Mouse (Mus musculus) thymus, adult 2 months (tissue): ENCODE data around the gene Gm16867.
"Not testable (repeated sequence)": the region's sequence is repeated elsewhere in the genome, so short reads cannot be mapped to it uniquely, and the experiment has no call there.

Experiments used
- CTCF ChIP-seq: fragments of 200-500 bp; IDR thresholded peaks from 2 replicates; pipeline ENCODE4 v1.5.1; 2012; ENCODE audit warnings: mild to moderate bottlenecking, control low read depth, low read length, moderate library complexity, borderline replicate concordance; ENCODE audit not compliant: control insufficient read depth, poor library complexity, insufficient read depth; ENCODE audit errors: extremely low read depth
- POLR2A ChIP-seq: fragments of 200-500 bp; IDR thresholded peaks from 2 replicates; pipeline ENCODE4 v1.6.1; 2012; ENCODE audit warnings: mild to moderate bottlenecking, low read length, control low read depth, moderate library complexity; ENCODE audit not compliant: control insufficient read depth, poor library complexity, insufficient read depth; ENCODE audit errors: extremely low read depth

- not testable (repeated sequence) for TF ChIP-seq CTCF, POLR2A
These were observed 8.2 kb downstream of the Gm16867 start for GRCm38 (mm10) chr14:69494946-69495345.
